Mouse (Mus musculus): ENCODE measurements at regions not wholly inside any gene's neighbourhood (a gene's known extent, or its start where the extent isn't known, plus 50 kb on each side); places are given as distances from the start of the nearest gene placed in this dataset.

DNA sequence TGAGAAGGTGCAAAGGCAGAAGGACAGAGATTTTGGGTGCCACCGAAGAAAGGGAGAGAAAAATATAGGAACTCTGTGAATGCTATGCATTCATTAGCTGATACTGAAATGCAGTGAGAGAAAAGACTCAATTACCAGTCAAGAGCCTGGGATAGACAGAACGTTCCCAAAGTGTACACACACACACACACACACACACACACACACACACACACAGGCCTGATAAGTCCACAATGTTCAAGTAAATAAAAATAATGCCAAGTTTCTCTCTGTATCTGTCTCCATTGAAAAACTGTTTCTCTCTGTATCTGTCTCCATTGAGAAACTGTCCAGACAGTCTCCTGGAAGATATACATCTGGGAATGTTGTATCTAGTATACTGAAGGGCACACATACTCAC lies 124.1 kb downstream of the Hlx start:
- DNase-seq (ENCODE audit: extremely low spot score, low read depth, low spot score): no peak

DNA sequence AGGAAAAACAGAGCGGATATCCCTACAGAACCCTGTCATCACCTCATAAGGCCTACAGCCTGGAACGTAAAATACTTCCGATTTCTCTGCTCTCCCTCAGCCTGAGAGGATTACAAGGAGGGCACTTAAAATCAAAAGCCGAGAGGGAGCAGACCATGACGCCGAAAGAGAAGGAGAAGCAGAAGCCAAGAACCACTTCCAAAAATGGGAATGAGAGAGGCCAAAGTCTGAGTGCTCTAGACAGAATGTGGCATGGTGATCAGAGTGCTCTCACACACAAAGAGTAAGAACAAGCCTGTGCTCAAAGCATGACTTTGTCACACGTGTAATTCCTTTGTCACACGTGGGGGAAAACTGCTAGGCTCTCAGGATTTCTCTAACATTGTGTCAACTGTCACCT lies 125.9 kb downstream of the Hlx start:
- no peak for DNase-seq (ENCODE audit: extremely low spot score, low read depth, low spot score)

DNA sequence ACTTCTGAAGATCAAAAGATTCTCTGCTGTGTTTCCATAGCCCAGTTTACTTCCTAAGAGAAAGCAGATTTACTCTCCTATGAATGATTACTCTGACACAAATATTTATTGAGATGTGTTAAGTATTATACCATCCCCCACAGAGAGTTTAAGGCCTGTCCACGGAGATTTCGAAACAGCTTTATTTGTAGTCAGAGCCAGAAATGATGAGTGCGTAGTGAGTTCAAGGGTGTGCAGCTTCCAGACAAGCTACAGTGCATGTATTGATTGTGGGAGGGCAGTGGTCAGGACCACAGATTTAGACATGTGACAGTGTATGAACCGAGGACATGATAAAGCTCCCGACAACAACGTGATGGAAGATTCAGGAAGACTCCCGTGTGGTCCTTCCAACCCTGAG lies 126.8 kb downstream of the Hlx start:
- no peak for DNase-seq (ENCODE audit: extremely low spot score, low read depth, low spot score)

DNA sequence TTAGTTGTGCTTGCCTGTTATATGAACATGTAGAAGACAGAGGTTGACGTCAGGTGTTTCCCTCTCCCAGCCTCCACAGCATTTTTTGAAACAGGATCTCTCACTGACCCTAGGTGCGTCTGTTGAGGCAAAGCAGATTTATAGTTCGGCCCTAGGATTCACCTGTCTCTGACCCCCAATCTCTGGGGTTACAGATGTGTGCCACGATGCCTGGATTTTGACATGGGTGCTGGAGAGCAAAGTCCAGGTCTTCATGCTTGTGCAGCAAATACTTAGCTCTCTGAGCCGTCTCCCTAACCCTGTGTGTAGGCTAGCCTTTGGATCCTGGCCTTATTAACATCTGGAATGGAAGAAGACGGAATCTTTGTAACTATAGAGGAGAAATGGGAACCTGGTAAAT lies 129.3 kb downstream of the Hlx start:
- DNase-seq (ENCODE audit: extremely low spot score, low read depth, low spot score): no peak

DNA sequence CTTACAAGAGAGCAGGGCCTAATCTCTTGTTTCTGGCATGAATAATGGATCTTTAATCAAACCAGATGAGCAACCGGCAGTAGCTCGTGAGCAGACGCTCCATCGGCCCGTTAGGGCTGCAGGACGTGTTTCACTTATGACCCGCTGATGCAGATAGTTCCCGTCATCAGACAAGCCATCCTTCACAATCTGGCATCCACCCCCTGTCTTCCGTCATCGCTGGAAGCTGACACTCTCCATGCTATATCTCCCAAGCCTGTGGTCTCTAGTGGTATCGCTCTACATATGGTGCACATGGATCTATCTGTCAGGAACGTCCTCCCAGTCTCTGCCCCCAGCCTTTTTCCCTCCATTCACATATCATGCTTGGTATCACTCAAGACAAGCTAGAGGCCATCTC lies 137.0 kb downstream of the Hlx start:
- no peak for DNase-seq (ENCODE audit: extremely low spot score, low read depth, low spot score)

DNA sequence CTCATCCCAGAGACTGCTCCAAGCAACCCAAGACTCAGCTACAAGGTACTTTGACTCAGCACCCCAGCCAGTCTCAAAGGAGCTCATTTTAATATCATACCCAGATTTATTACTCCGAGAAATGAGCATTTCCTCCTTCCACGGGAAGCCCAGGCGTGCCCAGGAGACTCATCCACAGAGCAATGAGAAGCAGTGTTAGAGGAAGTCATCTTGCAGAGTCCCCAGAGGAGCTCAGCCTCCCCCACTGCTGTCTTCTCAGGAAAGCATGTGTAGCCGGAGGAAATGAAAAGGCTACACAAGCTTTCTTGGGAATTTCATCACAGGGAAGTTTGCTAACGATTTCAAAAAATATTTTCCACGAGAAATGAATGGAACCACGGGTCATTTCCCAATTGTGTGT lies 141.8 kb downstream of the Hlx start:
- DNase-seq (ENCODE audit: extremely low spot score, low read depth, low spot score): no peak

DNA sequence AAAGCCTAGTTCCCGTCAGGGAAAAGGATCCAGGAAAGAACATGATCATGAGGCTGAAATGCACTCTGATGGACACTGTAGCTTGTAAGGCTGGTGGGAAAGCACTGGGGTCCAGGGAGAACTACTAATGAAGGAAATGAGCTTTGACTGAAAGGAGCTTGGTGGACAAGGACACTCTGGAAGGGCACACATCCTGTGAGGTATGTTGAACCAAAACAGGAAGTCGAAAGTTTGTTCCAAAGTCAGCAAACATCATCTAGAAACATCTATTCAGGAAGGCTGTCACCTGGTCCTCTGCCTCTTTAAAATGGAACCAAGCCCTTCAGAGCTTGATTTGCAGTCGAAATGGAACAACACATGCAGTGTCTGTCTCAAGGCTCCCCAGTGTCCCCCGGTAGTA lies 143.1 kb downstream of the Hlx start:
- DNase-seq (ENCODE audit: extremely low spot score, low read depth, low spot score): no peak

DNA sequence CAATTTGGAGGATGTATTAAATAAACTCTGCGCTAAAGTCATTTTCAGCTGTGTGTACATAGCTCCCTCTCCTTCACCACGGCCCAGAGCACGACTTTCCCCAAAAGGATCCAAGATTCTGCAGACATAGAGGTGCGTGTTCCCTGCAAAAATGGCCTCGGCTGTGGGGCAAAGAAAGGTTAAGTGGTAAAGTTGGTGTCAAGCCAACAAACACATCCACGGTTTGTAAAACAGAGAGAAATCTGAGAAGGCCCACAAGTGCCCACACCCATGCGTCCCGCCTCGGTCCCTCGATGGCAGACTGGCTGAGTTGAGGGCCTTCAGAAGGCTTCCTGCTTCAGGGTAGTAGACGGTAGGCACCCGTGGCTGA lies 147.9 kb downstream of the Hlx start:
- no peak for DNase-seq (ENCODE audit: extremely low spot score, low read depth, low spot score)

DNA sequence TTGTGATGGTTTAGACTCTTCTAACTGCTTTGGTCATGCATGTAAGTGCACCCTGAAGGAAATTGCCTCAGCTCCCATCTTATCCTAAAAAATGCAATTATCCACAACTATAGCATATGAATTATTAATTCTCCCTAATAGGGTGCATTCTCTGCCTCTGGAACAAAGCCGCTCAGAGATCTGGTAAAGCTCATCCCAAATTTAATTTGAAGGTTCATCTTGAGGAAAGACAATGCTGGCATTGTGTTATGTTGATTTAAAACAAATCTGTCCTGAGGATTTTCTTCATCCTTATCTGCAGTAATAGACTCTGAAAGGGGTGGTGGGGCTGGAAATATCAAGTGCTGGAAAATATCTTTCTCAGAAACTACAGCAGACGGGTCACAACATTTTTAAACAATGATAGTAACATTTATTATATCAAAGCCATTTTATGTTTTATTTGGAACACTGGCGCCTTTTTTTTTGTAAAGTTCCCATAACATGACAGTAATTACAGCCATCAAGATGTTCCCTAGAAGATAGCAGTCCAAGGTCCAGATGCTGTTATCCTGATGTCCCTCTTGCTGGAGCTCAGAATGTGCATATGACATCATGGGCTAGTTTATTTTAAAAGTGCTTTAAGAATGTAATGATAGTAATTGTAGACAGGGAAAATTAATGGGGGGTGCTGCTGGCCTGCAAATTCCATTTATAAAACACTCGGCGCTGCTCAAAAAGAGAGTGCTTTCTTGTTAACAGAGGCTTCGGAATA lies 148.5 kb downstream of the Hlx start:
- no peak for DNase-seq (ENCODE audit: extremely low spot score, low read depth, low spot score)

DNA sequence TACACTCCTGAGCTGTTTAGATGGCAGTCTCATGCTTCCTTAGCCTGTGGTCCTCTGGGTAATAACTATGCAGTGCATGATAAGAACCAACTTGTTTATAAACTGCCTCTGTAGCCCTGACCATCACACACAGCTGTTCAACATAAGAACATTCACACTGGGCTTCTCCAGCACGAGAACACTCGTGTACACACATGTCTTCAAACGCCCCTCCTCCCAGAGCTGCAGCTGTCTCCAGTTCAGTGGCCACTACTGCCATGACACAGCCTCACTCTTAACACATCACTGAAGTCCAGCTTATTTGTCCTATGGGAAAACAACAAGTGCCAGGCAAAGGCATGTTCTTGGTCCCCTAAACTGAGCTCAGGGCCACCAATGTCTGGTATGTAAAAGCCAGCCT lies 152.9 kb downstream of the Hlx start:
- DNase-seq (ENCODE audit: extremely low spot score, low read depth, low spot score): no peak

DNA sequence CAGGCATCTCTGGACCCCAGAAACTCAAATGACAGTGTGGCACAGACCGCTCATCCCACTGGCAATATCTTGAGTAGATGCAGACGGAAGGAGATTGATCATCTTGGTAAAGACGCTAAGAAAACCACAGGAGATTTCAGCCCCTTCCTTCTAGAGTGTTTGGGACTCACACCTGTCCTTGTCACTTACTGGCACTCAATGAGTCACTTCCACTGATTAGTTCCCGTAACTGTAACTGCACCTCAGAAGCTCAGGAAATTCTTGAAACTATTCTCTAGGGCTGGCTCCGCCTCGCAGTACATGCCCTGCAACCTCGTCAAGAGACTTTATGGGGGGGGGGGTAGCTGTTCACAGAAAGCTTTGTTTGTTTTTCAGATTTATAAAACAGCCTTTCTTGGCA lies 155.9 kb downstream of the Hlx start:
- DNase-seq (ENCODE audit: extremely low spot score, low read depth, low spot score): no peak

DNA sequence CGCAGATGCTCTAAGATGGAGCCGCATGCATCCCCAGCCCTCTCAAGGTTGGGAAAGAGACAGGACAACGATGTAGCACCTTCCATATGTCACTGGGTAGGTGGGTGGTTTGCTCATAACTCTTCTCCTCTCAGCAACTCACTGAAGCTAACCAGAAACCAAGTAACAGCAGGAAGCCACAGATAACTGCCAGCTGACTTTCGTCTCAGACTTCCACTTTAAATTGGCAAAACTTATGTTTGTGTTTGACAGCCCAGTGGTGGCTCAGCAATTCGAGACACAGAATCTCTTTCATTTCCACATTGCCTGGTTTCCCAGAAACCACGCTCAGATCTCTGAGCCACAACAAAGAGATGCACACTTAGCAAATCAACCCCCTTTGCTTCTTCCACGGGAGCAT lies 159.1 kb downstream of the Hlx start:
- DNase-seq (ENCODE audit: extremely low spot score, low read depth, low spot score): no peak

DNA sequence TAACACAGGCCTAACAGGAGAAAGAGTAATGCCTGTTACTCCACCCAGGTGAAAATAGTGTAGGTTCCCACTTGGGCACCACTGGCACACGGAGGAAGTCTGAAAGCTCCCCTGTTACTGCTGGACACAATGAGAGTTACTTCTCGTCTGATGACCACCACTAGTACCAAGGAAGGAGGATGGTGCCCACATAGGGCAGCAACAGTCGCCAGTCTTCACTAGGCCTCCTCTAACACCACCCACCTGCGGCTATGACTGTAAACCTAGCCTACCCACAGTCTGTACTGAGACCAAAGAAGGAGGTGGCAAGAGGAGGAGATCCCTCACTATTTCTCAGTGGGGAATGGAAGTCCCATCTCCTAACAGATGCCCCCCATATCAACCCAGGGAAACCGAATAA lies 161.7 kb downstream of the Hlx start:
- DNase-seq (ENCODE audit: extremely low spot score, low read depth, low spot score): no peak

DNA sequence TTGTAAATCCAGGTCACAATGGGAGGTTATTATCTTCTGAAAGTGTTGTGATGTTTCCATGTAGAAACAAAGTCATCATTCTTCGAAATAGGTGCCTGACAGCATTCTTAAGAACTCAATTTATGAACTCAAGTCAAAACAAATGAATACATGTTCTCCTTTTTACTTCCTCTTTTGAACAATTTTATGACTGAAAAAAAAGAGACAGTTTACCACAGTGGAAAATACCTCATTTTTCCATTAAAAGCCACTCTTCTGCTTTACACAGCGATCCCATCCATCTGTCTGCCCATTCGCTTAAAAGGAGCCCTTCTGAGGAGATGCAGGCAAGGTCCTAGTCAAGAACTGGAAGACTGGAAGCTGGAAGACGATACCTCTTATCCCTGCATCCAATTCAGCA lies 169.5 kb downstream of the Hlx start:
- no peak for DNase-seq (ENCODE audit: extremely low spot score, low read depth, low spot score)

DNA sequence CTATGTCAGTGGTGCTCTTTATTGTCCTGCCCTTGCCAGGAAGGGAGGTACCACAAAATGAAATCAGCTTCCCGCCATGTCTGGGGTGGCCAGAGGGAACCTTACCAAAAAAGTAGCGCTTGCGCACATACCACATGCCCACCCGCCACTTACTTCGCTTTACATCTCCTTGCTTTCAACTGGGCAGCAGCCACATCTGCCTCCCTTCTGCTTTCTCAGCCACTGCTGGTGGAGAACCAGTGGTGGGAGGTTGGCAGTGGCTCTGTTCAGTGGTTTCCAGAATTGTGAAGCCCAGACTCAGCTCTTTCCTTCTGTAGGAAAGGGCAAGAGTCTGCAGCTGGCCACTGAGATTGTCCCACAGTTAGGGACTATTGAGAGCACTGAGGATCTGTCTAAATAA lies 170.2 kb downstream of the Hlx start:
- DNase-seq (ENCODE audit: extremely low spot score, low read depth, low spot score): no peak

DNA sequence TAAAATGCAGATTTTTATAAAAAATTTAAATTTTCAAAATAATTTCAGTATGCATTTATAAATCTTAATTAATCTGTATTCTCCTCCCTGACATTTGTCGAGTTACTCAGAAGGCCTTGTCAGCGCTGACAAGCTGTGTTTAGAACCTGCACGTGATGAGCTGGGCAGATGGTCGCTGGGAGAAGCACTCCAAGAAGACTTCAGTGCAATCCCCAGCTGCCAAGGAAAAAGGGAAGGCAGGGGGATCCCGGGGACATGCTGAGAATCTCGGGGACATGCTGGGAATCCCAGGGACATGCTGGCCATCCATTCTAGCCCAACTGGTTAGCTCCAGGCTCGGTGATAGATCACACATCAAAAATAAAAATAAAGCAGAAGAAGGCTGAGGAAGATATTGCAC lies 172.9 kb downstream of the Hlx start:
- DNase-seq (ENCODE audit: extremely low spot score, low read depth, low spot score): no peak

DNA sequence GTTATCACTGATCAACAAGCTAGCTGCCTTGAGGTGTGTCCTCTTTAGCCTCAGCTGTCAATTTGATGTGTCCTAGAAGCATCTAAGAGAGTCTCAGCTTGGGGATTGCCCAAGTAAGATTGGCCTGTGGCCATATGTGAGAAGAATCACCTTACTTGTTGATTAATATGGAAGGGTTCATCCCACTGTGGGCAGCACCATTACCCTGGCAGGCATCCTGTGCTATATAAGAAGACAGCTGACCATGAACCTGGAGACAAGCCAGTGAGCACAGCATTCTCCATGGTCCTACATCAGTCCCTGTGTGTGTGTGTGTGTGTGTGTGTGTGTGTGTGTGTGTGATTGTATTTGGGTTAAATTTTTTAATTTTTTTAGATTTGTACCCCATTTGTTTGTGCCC lies 178.6 kb downstream of the Hlx start:
- DNase-seq (ENCODE audit: extremely low spot score, low read depth, low spot score): no peak

DNA sequence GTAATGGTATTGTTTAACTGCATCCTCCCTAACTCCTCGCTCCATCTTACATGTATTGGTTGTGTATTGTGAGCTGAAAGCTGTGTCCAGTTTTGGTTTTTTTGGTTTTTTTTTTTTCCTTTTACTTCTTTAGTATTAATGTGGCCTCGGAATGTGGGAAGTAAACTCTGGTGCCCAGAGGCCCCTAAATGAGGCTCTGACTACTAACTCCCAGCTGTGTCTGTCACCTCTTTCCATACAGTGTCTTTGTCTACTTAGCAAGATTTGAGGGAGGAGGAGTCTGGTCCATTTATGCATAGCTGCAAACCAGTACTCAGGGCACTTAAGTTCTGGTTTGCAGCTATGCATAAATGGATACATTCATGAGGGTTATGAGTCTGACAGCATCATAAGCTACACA lies 181.9 kb downstream of the Hlx start:
- no peak for DNase-seq (ENCODE audit: extremely low spot score, low read depth, low spot score)

DNA sequence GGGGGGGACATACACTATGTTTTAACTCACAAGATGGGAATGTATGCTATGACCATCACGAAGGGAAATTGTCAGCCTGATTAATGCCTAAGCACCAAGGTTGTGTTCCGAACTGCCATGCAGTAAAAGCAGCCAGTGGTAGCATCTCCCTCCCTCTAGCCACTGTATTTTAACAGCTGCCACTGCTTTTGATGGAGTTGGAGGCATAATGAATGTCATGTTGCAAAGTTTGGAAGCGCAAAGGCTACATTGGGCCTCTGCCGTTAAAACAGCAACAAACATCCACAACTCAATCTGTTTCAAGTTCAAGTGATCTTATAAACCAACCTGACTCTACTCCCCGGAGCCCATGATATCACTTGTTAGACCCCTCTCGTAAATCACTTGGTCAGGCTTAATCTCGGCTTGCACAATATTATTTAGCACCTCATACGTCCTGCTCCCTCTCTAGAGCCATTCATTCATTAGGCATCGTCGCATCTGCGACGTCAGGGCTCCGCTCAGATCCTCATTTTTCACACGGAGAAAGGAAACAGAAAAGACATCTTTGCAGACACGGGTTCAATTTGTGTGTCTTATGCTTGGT lies 184.7 kb downstream of the Hlx start:
- no peak for DNase-seq (ENCODE audit: extremely low spot score, low read depth, low spot score)

DNA sequence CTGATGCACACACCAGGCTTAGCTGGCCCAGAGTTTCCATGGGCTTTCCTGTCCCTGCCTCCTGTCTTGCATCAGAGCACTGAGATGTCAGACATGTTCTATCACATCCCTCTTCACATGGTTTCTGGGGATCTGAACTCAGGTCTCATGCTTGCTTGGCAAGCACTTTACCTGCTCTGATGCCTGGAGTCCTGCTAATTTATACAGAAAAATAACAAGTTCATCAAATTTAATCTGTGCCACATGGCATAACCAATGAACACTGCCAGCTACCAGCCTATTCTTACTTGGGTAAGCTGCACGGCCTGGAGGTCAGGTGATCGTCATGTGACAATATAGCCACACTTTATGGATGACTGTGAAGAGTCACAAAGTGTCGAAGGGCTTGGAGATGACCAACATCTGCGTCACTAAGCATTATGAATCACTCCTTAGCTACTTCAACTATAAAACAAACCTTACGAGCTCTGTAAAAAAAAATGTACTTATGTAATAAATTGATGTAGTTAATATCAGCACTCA lies 186.2 kb downstream of the Hlx start:
- no peak for DNase-seq (ENCODE audit: extremely low spot score, low read depth, low spot score)

DNA sequence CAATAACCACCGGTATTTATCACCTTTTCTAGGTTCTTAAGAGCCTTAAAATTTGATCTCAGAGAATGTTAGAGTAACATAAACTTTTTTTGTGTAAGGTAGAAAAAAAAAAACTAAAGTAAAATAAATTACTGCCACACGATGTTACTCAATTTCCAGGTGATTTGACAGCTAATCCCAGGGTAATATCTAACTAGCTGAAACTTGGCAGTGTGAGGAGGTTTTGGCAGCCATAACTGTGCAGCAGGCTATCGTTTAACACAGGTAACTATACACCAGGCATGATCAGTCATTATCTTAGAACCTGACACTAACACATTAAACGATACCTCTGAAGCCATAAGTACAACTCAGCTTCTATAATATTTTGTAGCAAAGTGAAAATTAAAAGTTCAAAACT lies 187.3 kb downstream of the Hlx start:
- no peak for DNase-seq (ENCODE audit: extremely low spot score, low read depth, low spot score)

DNA sequence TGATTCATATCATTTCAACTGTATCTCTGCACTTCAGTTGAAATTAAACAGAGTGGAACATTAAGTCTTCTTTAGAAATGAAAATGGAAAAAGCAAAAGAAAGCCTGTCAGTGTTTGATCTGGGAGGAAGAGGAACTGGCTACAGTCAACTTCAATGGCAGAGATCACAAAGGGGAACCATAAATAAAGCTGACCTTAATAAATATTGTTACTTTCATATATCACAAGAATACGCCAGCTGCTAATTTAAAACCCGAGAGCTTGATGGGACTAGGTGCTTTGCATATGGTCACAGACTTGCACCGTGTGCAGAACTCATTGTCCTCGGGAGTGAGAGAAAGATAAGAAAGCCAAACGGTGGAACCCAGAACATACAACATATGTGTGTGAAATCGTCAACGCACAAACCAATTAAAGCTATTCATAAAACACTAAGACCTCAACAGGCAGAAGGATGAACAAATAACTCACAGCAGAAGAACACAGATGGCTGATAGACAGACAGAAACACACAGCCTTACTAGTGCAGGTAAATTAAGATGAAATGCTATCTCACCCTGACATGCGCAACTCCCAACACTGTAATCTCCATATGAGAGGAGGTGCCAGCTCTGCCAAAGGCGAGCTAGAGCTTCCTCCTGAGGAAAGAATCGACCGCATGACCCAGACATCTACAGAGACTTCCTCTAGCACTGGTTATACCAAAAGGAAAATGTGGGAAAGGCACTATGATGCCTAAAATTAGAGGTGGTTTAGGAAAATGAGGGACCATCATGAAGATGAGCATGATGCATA lies 189.9 kb downstream of the Hlx start:
- DNase-seq (ENCODE audit: extremely low spot score, low read depth, low spot score): no peak
